Mouse (Mus musculus) C2C12 (cell line): ENCODE measurements at regions not wholly inside any gene's neighbourhood (a gene's known extent, or its start where the extent isn't known, plus 50 kb on each side); places are given as distances from the start of the nearest gene placed in this dataset.

Experiments used
- H3K27me3 ChIP-seq: one replicate; pipeline ENCODE4 v1.6.1; 2011; ENCODE audit not compliant: control insufficient read depth, insufficient read depth, insufficient read length
- H3K36me3 ChIP-seq: one replicate; pipeline ENCODE4 v1.6.1; 2011; ENCODE audit not compliant: control insufficient read depth, insufficient read depth
- H3K4me3 ChIP-seq: one replicate; pipeline ENCODE4 v1.5.1; 2011; ENCODE audit warnings: mild to moderate bottlenecking, control low read depth; ENCODE audit not compliant: poor library complexity, insufficient read depth, severe bottlenecking
- H3K79me2 ChIP-seq: one replicate; pipeline ENCODE4 v1.6.1; 2011; ENCODE audit not compliant: control insufficient read depth, insufficient read depth
- H3K79me3 ChIP-seq: one replicate; pipeline ENCODE4 v1.6.1; 2011; ENCODE audit warnings: low read depth, control low read depth
- H3ac ChIP-seq: one replicate; pipeline ENCODE3; 2011; ENCODE audit warnings: low read depth; ENCODE audit not compliant: control insufficient read depth, insufficient read length
- CEBPB ChIP-seq: IDR thresholded peaks from one replicate; pipeline ENCODE4 v1.6.1; 2011; ENCODE audit warnings: low read depth, mild to moderate bottlenecking, control low read depth, moderate library complexity
- CTCF ChIP-seq: IDR thresholded peaks from one replicate; pipeline ENCODE4 v1.5.1; 2011; ENCODE audit not compliant: control insufficient read depth, insufficient read depth, insufficient read length
- FOSL1 ChIP-seq: IDR thresholded peaks from one replicate; pipeline ENCODE4 v1.8.0; 2011; ENCODE audit warnings: mild to moderate bottlenecking, low read length; ENCODE audit not compliant: poor library complexity, insufficient read depth, severe bottlenecking
- MAX ChIP-seq: IDR thresholded peaks from one replicate; pipeline ENCODE4 v1.6.1; 2011; ENCODE audit warnings: mild to moderate bottlenecking, control low read depth
- MYOD1 ChIP-seq: IDR thresholded peaks from one replicate; pipeline ENCODE4 v1.6.1; 2011; ENCODE audit warnings: low read depth; ENCODE audit not compliant: control insufficient read depth, insufficient read length
- MYOG ChIP-seq: IDR thresholded peaks from one replicate; pipeline ENCODE4 v1.6.1; 2011; ENCODE audit not compliant: control insufficient read depth, insufficient read length; ENCODE audit errors: extremely low read depth
- USF1 ChIP-seq: IDR thresholded peaks from one replicate; pipeline ENCODE4 v1.6.1; 2011; ENCODE audit warnings: low read depth, mild to moderate bottlenecking, control low read depth, moderate library complexity

DNA sequence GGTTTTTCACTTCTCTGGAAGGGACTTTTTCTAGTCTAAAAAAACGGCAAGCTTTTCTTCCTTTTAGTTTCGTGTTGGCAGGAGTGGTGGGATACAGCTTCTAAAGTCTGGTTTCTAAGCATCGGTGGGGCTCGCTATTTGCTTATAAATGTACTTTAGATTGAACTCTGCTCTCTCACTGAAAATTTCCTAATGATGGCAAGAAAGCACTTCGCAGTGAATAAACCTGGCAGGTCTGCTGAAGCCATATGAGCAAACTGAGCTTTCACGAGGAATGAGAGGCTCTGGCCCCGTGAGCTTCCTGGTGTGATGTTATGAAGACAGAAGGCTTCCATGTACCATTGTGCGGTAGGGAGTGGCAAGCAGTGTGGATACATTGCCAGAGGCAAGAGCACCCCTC lies 380.0 kb upstream of the Smim15 start:
- Histone ChIP-seq H3ac (no peak overlapping the region), H3K79me2 (no peaks in the 10 kb centered on the region), H3K36me3 (no peaks in the 10 kb centered on the region), H3K4me3 (no peak overlapping the region), H3K79me3 (no peaks in the 10 kb centered on the region), H3K27me3 (no peaks in the 10 kb centered on the region)
- TF ChIP-seq MYOG (no peak), CTCF (no peak), CEBPB (no peak), MYOD1 (no peak), MAX (no peak), USF1 (no peak), FOSL1 (no peak)

DNA sequence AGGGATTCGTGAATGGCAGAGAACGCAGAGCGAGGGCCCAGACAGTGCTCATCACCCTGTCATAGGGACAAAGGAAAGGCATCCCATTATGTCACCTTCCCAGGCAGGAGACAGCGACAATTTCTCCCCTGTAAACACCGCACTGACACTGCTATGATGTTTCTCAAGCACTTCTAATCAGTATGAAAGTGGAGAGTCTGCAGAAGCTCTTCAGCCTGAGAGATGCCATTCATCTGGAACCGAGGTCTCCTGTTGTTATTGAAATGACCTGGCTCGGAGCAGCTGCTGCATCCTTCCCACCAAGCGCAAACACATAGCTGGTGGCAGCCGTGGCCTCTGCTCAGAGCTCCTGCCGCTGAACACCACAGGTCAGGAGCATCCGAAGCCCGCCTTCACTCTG lies 380.5 kb upstream of the Smim15 start:
- Histone ChIP-seq H3K79me2 (no peaks in the 10 kb centered on the region), H3K36me3 (no peaks in the 10 kb centered on the region), H3K4me3 (no peak overlapping the region), H3K27me3 (no peaks in the 10 kb centered on the region), H3K79me3 (no peaks in the 10 kb centered on the region), H3ac (no peak overlapping the region)
- TF ChIP-seq MYOG (no peak), MAX (no peak), CEBPB (no peak)

GRCm38 (mm10) chr13:107661414-107661813 lies 382.8 kb upstream of the Smim15 start:
- no peaks in the 10 kb centered on the region for H3K79me2 ChIP-seq
- TF ChIP-seq MAX (no peak), FOSL1 (no peak), MYOD1 (no peak), CEBPB (no peak), CTCF (no peak), USF1 (no peak), MYOG (no peak)
- H3ac ChIP-seq = no peak overlapping the region
- no peaks in the 10 kb centered on the region for H3K27me3 ChIP-seq
- no peaks in the 10 kb centered on the region for H3K36me3 ChIP-seq
- H3K79me3 ChIP-seq = no peaks in the 10 kb centered on the region
- no peak overlapping the region for H3K4me3 ChIP-seq

DNA sequence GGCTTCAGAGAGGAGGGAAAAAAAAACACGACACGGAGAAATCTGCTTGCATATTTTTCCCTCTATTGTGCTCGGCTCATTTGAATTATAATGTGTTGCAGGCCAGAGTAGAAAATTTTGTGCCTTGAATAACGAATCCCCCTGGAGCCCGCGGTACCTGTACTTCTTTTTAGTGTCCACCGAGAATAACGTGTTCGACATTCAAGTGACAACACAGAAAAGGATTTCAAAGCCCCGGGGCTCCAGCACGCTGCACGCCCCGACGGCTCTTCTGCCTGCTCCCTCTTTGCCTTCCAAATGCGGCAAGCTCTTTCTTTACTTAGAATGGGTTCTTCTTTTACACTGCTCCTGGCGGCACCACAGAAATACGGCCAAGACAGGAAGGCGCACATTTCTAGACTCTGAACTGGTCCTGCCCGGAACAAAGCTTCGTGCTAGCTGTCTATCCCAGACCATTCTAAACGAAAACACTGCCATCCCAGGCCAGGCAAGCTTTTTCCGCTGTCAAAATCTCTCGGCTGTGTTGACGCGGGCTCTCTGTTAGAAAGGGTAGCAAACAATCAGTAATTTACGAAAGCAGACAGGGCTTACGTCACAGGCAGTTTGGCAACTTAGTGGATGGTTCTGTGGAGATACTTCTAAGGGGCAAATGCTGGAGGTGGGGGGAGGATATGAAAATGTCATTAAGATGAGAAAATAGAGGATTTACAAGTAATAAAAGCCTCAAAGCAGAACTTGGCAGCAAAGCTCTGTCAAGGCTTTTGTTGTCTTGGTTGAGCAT lies 398.2 kb upstream of the Smim15 start:
- H3K4me3 ChIP-seq = no peak overlapping the region
- no peak overlapping the region for H3ac ChIP-seq
- H3K36me3 ChIP-seq = no peaks in the 10 kb centered on the region
- TF ChIP-seq MYOD1 (no peak), FOSL1 (no peak), CTCF (no peak), MYOG (no peak), MAX (no peak), CEBPB (no peak), USF1 (no peak)
- no peaks in the 10 kb centered on the region for H3K79me2 ChIP-seq
- H3K79me3 ChIP-seq = no peaks in the 10 kb centered on the region
- peaks cover 4% of the 10 kb centered on the region for H3K27me3 ChIP-seq

DNA sequence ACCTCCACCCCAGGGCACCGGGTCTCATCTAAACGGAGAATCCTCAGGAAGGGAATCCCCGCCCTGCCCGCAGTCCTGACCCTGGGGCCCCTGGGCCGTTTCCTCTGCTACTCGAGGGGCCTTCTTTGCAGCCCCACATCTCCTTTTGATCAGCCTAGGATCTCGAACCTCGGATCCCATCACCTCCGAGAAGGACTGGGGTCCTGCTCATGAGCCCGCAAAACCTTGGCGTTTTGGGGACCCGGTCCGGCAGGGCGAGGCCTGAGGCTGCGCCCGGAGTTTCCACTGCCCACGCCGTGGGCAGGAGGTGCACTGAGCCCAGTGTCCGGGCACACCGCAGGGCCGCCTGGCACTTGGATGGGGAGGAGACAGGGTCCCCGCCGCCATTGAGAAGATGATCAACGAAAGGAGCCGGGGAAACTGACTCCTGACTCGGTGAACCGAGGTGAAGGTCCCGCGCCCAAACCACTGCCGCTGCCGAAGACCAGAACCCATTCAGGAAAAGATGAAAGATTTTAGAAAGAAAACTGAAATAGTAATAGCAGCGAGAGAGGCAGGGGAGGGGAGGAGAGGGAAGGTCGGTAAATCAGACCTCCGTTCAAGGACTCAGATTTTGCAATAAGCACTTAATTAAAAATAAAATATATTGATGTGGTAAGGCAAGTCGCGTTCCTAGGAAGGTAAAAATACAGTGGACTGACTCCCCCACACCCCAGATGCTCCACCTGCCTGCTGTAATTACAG lies 399.0 kb upstream of the Smim15 start:
- H3K36me3 ChIP-seq = no peaks in the 10 kb centered on the region
- no peak overlapping the region for H3K4me3 ChIP-seq
- peaks cover 4% of the 10 kb centered on the region for H3K27me3 ChIP-seq
- TF ChIP-seq CEBPB (no peak), CTCF (no peak), MYOG (no peak), MYOD1 (no peak), MAX (no peak)
- no peaks in the 10 kb centered on the region for H3K79me2 ChIP-seq
- no peaks in the 10 kb centered on the region for H3K79me3 ChIP-seq
- H3ac ChIP-seq = no peak overlapping the region

- H3K79me2 ChIP-seq = no peaks in the 10 kb centered on the region
- TF ChIP-seq USF1 = no peak
- no peak for TF ChIP-seq FOSL1
- TF ChIP-seq MYOD1 = no peak
- no peak for TF ChIP-seq MAX
- TF ChIP-seq MYOG = no peak
- TF ChIP-seq CTCF = no peak
- TF ChIP-seq CEBPB = no peak
- no peak overlapping the region for H3ac ChIP-seq
- H3K4me3 ChIP-seq = no peak overlapping the region
- H3K79me3 ChIP-seq = no peaks in the 10 kb centered on the region
- H3K27me3 ChIP-seq = peaks cover 4% of the 10 kb centered on the region
- no peaks in the 10 kb centered on the region for H3K36me3 ChIP-seq
Measured at GRCm38 (mm10) chr13:107644705-107645104, 399.5 kb upstream of the Smim15 start.
